Mouse (Mus musculus) lung, adult 2 months (tissue): ENCODE measurements around the gene Sdf2l1.

Experiments
- CTCF ChIP-seq: fragments of 200-500 bp; IDR thresholded peaks from 2 replicates; pipeline ENCODE4 v1.5.1; 2011; ENCODE audit warnings: mild to moderate bottlenecking, low read length, control low read depth; ENCODE audit not compliant: insufficient read depth
- POLR2A ChIP-seq: fragments of 200-500 bp; IDR thresholded peaks from 2 replicates; pipeline ENCODE4 v1.6.1; 2011; ENCODE audit warnings: low read depth, mild to moderate bottlenecking, control low read depth, low read length, borderline replicate concordance; ENCODE audit errors: extremely low read depth

DNA sequence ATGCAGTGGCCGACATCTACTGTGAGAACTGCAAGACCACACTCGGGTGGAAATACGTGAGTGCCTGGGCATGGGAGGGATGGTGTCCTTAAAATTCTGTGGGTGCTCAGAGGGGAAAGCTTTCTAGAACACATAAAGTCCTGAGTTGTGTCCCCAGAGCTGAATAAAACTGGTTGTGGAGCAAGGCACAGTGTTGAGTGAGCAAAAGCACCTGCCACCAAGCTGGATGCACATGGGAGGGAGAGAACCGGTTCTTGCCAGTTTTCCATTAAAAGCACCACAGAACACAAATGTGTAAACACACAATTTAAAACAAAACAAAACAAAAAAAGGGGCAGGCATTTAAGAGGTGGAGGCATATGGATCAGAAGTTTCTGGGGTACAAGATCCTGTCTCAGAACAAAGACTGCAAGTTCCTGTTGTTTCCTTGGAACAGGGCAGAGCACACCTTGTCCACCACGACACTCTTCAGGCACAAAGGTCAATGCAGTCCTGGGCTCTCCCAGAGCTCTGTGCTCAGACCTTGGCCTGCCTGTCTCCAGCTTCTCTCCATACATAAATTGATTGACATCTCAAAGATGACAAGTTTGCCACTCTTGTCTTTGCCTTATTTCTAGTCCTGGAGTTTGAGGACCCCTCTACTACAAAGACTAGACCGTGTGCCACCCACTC lies 49.9 kb downstream of the Sdf2l1 start:
- TF ChIP-seq CTCF (no peak), POLR2A (no peak)
